Mouse (Mus musculus): ENCODE results near the gene Grik4.

The Grik4 gene

GRCm38 (mm10) chr9:42491780-42492179 is 452.5 kb downstream of the Grik4 start:
- DNase-seq (ENCODE audit: low spot score), result no peak

- DNase-seq (ENCODE audit: low spot score), result no peak
Observed at GRCm38 (mm10) chr9:42490589-42491382, 453.5 kb downstream of the Grik4 start.

- no peak for DNase-seq (ENCODE audit: low spot score)
Observed at GRCm38 (mm10) chr9:42488071-42488470, 456.2 kb downstream of the Grik4 start.

GRCm38 (mm10) chr9:42486913-42487312 is 457.4 kb downstream of the Grik4 start:
- DNase-seq (ENCODE audit: low spot score), result no peak

GRCm38 (mm10) chr9:42484667-42485066 is 459.6 kb downstream of the Grik4 start:
- DNase-seq (ENCODE audit: low spot score), result no peak

- no peak for DNase-seq (ENCODE audit: low spot score)
Observed at GRCm38 (mm10) chr9:42482944-42483343, 461.3 kb downstream of the Grik4 start.

GRCm38 (mm10) chr9:42476166-42476565 is 468.1 kb downstream of the Grik4 start:
- no peak for DNase-seq (ENCODE audit: low spot score)

- DNase-seq (ENCODE audit: low spot score), result no peak
Observed at GRCm38 (mm10) chr9:42474244-42474643, 470.0 kb downstream of the Grik4 start.

GRCm38 (mm10) chr9:42471921-42472747 is 472.2 kb downstream of the Grik4 start:
- peak; percentile 93 for DNase-seq (ENCODE audit: low spot score)

GRCm38 (mm10) chr9:42471214-42471613 is 473.1 kb downstream of the Grik4 start:
- peak; percentile 86 for DNase-seq (ENCODE audit: low spot score)

GRCm38 (mm10) chr9:42469323-42469722 is 475.0 kb downstream of the Grik4 start:
- DNase-seq (ENCODE audit: low spot score), result no peak

GRCm38 (mm10) chr9:42468360-42468759 is 475.9 kb downstream of the Grik4 start:
- no peak for DNase-seq (ENCODE audit: low spot score)
